8 mouse cellular contexts compared by ENCODE assay signal in genomic region chr6:146833485-146834314, GRCm38 (mm10). TPM values are rescaled to one million over a fixed set of nuclear protein-coding genes. Genes with fewer than 3 reads are reported as not detected.
DNase-seq lines count a peak whose midpoint lies in the region; ATAC-seq and TF ChIP-seq lines count a peak whose summit lies in the region.

No protein-coding gene starts in this region.

- H3K4me1 ChIP-seq in ES-E14 (ENCODE audit: control insufficient read depth in 2 of 2, insufficient read depth in 2 of 2, low read length in 2 of 2, poor library complexity in 1 of 2) = no peaks in the 10 kb centered on the region
- no peaks in the 10 kb centered on the region for H3K4me1 ChIP-seq in kidney, embryonic 16.5 days (ENCODE audit: insufficient read depth, low read length)
- H3K4me1 ChIP-seq in liver, embryonic 11.5 days (replicated peaks; ENCODE audit: control insufficient read depth, insufficient read depth, low read length) = no peaks in the 10 kb centered on the region
- H3K4me1 ChIP-seq in neural tube, embryonic 11.5 days (ENCODE audit: control insufficient read depth, insufficient read depth, low read length) = no peaks in the 10 kb centered on the region

- DNase-seq in 3T3-L1 (ENCODE audit: low read depth, low spot score) (peak; percentile 87), ES-E14 (ENCODE audit: low read depth, low spot score) (peak; percentile 20)
- DNase-seq in embryo, embryonic 10.5 days (ENCODE audit: low spot score) = peak; percentile 82
- peak; percentile 48 for DNase-seq in heart, adult 8-10 months (ENCODE audit: low spot score)
- DNase-seq in liver, embryonic 11.5 days (ENCODE audit: low spot score) = no peak
- DNase-seq in neural tube, embryonic 11.5 days (ENCODE audit: low spot score) = peak; percentile 69
- no peak for DNase-seq in testis, postnatal 14 days (ENCODE audit: low spot score)

- in situ Hi-C loops in ES-E14 (cut with MboI; ENCODE audit: low sequenced_read_pairs in 2 of 2, unreplicated experiment in 2 of 2) = no loop called here

- H3K27ac ChIP-seq in ES-E14 (ENCODE audit: insufficient read depth, low read depth, low read length, poor library complexity, severe bottlenecking) = no peak overlapping the region
- H3K27ac ChIP-seq in kidney, embryonic 16.5 days (ENCODE audit: low read length) = no peak overlapping the region
- no peak overlapping the region for H3K27ac ChIP-seq in liver, embryonic 11.5 days (ENCODE audit: low read depth, low read length)
- H3K27ac ChIP-seq in neural tube, embryonic 11.5 days (ENCODE audit: low read depth, low read length) = no peak overlapping the region

- no peaks in the 10 kb centered on the region for H3K27me3 ChIP-seq in kidney, embryonic 16.5 days (ENCODE audit: insufficient read depth, low read length)
- H3K27me3 ChIP-seq in liver, embryonic 11.5 days (replicated peaks; ENCODE audit: control insufficient read depth, insufficient read depth, low read length) = no peaks in the 10 kb centered on the region
- no peaks in the 10 kb centered on the region for H3K27me3 ChIP-seq in neural tube, embryonic 11.5 days (ENCODE audit: control insufficient read depth, insufficient read depth, low read length)

- no peak overlapping the region for H3K4me2 ChIP-seq in kidney, embryonic 16.5 days (replicated peaks; ENCODE audit: low read depth, low read length)
- H3K4me2 ChIP-seq in liver, embryonic 11.5 days = no peak overlapping the region
- no peak overlapping the region for H3K4me2 ChIP-seq in neural tube, embryonic 11.5 days (ENCODE audit: low read depth)

- H3K9ac ChIP-seq in ES-E14 (ENCODE audit: insufficient read depth, low read depth, low read length, poor library complexity, severe bottlenecking) = no peak overlapping the region
- no peak overlapping the region for H3K9ac ChIP-seq in kidney, embryonic 16.5 days (replicated peaks; ENCODE audit: low read length)
- no peak overlapping the region for H3K9ac ChIP-seq in liver, embryonic 11.5 days (ENCODE audit: low read depth, low read length)
- no peak overlapping the region for H3K9ac ChIP-seq in neural tube, embryonic 11.5 days (ENCODE audit: low read length)

- H3K9me3 ChIP-seq in ES-E14 (ENCODE audit: control insufficient read depth, insufficient read depth, low read depth, low read length) = no peaks in the 10 kb centered on the region
- no peaks in the 10 kb centered on the region for H3K9me3 ChIP-seq in kidney, embryonic 16.5 days (ENCODE audit: low read length)
- no peaks in the 10 kb centered on the region for H3K9me3 ChIP-seq in liver, embryonic 11.5 days (ENCODE audit: control insufficient read depth, low read length)
- no peaks in the 10 kb centered on the region for H3K9me3 ChIP-seq in neural tube, embryonic 11.5 days (ENCODE audit: control insufficient read depth, low read length)

- no peak overlapping the region for H3K4me3 ChIP-seq in ES-E14 (ENCODE audit: insufficient read depth in 1 of 2, low read depth in 1 of 2, low read length in 2 of 2, poor library complexity in 1 of 2, severe bottlenecking in 1 of 2)
- no peak overlapping the region for H3K4me3 ChIP-seq in kidney, embryonic 16.5 days (ENCODE audit: low read length)
- H3K4me3 ChIP-seq in liver, embryonic 11.5 days (ENCODE audit: low read depth, low read length) = no peak overlapping the region
- no peak overlapping the region for H3K4me3 ChIP-seq in neural tube, embryonic 11.5 days (ENCODE audit: low read depth, low read length)

- H3K36me3 ChIP-seq in ES-E14 (ENCODE audit: control insufficient read depth, insufficient read depth, low read length, poor library complexity, severe bottlenecking) = no peaks in the 10 kb centered on the region
- H3K36me3 ChIP-seq in kidney, embryonic 16.5 days (ENCODE audit: insufficient read depth, low read length) = no peaks in the 10 kb centered on the region
- H3K36me3 ChIP-seq in liver, embryonic 11.5 days (ENCODE audit: control insufficient read depth, insufficient read depth, low read length) = no peaks in the 10 kb centered on the region
- no peaks in the 10 kb centered on the region for H3K36me3 ChIP-seq in neural tube, embryonic 11.5 days (ENCODE audit: control insufficient read depth, insufficient read depth, low read length)

- 67% methylated on average over 6 of the region's 6 CpGs for WGBS in kidney, embryonic 16.5 days
- WGBS in liver, embryonic 11.5 days = 62% methylated on average over 6 of the region's 6 CpGs
- 71% methylated on average over 6 of the region's 6 CpGs for WGBS in neural tube, embryonic 11.5 days

- peak; percentile 78 for ATAC-seq in kidney, embryonic 16.5 days (ENCODE audit: low FRiP score, low TSS enrichment)
- ATAC-seq in liver, embryonic 11.5 days (replicated peaks; ENCODE audit: low FRiP score) = peak; percentile 71
- ATAC-seq in neural tube, embryonic 11.5 days (ENCODE audit: insufficient read depth, low FRiP score, low TSS enrichment) = peak; percentile 83

TF ChIP-seq in ES-E14, 5 proteins besides CTCF, POLR2A, EP300 and RAD21:
- TF ChIP-seq CHD2 (IDR thresholded peaks at IDR 0.05; ENCODE audit: low read depth, low read length) (no peak), ZNF384 (IDR thresholded peaks at IDR 0.05; ENCODE audit: low read depth, low read length) (no peak), MAFK (IDR thresholded peaks at IDR 0.05; ENCODE audit: insufficient read depth, low read depth, low read length) (no peak), HCFC1 (IDR thresholded peaks at IDR 0.05; ENCODE audit: borderline replicate concordance, insufficient read depth, low read length) (no peak), ZC3H11A (IDR thresholded peaks at IDR 0.05; ENCODE audit: borderline replicate concordance, low read depth, low read length) (peak; percentile 70)
TF ChIP-seq in ES-E14: peak in this region for 1.

RNA-seq across cellular contexts. Expression of gene Smco2, which starts 16.2 kb away (rescaled TPM):
- total RNA-seq in ES-E14 (2012; rRNA removed) = not detected in 2 replicates
- 1 to 10 TPM in 3 of 4 experiments, under 1 TPM in 1; 0.90 to 3.8 (median 2.7) TPM for total RNA-seq in heart, adult 8-10 months (2022)
- polyA plus RNA-seq in kidney, embryonic 16.5 days (2015; fragmentation: Nextera tagmentation; extraction: Ambion mirVana) = not detected in 2 replicates
- not detected in 2 replicates for polyA plus RNA-seq in liver, embryonic 11.5 days (2014; fragmentation: Nextera tagmentation; extraction: Ambion mirVana)
- polyA plus RNA-seq in neural tube, embryonic 11.5 days (2014; fragmentation: Nextera tagmentation; extraction: Ambion mirVana) = not detected in 2 replicates

RNA-seq across cellular contexts. Expression of gene Arntl2, which starts 37.8 kb away (rescaled TPM):
- total RNA-seq in ES-E14 (2012; rRNA removed) = 4.3 and 8.4 TPM in 2 replicates
- total RNA-seq in heart, adult 8-10 months (2022) = 1 to 10 TPM in 3 of 4 experiments, under 1 TPM in 1; 0.55 to 1.7 (median 1.5) TPM
- polyA plus RNA-seq in kidney, embryonic 16.5 days (2015; fragmentation: Nextera tagmentation; extraction: Ambion mirVana) = 3.0 and 4.7 TPM in 2 replicates
- 0.70 and 0.88 TPM in 2 replicates for polyA plus RNA-seq in liver, embryonic 11.5 days (2014; fragmentation: Nextera tagmentation; extraction: Ambion mirVana)
- 1.2 and 1.7 TPM in 2 replicates for polyA plus RNA-seq in neural tube, embryonic 11.5 days (2014; fragmentation: Nextera tagmentation; extraction: Ambion mirVana)

RNA-seq across cellular contexts. Expression of gene Ppfibp1, which starts 54.6 kb away (rescaled TPM):
- 30.1 and 39.9 TPM in 2 replicates for total RNA-seq in ES-E14 (2012; rRNA removed)
- total RNA-seq in heart, adult 8-10 months (2022) = 100 to 1,000 TPM; 101 to 127 (median 122) TPM
- polyA plus RNA-seq in kidney, embryonic 16.5 days (2015; fragmentation: Nextera tagmentation; extraction: Ambion mirVana) = 66.1 and 71.1 TPM in 2 replicates
- polyA plus RNA-seq in liver, embryonic 11.5 days (2014; fragmentation: Nextera tagmentation; extraction: Ambion mirVana) = 31.1 and 33.1 TPM in 2 replicates
- polyA plus RNA-seq in neural tube, embryonic 11.5 days (2014; fragmentation: Nextera tagmentation; extraction: Ambion mirVana) = 28.7 and 30.5 TPM in 2 replicates

Comparison
In these comparisons a context has a peak if more than half of its experiments do, and no peak if none do; other contexts are left out.
1. DNase-seq: peak in 3T3-L1 (single experiment), ES-E14 (single experiment), embryo, embryonic 10.5 days (single experiment), heart, adult 8-10 months (single experiment) and neural tube, embryonic 11.5 days (single experiment); none in liver, embryonic 11.5 days (single experiment) and testis, postnatal 14 days (single experiment).
2. Peak in every context shown above with its lines, with median percentiles within 50 percentile points of each other: ATAC-seq.